Mouse (Mus musculus) heart, embryonic 16.5 days (tissue): ENCODE measurements around the gene Gtf3c2. TPM values are rescaled to one million over a fixed set of nuclear protein-coding genes. Genes with fewer than 3 reads are reported as not detected.
A peak's percentile ranks its signal among the peaks of the same experiment; 100 is the strongest.

Source experiments
- ATAC-seq: fragments of 200-750 bp; cut with Nextera tagmentation; replicated peaks from 2 replicates; pipeline ENCODE4 v1.8.0; 2017; ENCODE audit warnings: moderate number of reproducible peaks; ENCODE audit not compliant: insufficient read depth, low FRiP score; ENCODE audit errors: extremely low read depth
- H3K27ac ChIP-seq: fragments of 300-500 bp; sonication (generic); 2 replicates; pipeline ENCODE4 v1.5.1; 2014; ENCODE audit warnings: mild to moderate bottlenecking, low read length, control low read depth, moderate library complexity
- H3K27me3 ChIP-seq: fragments of 300-500 bp; sonication (generic); 2 replicates; pipeline ENCODE4 v1.6.1; 2014; ENCODE audit warnings: low read length, mixed read lengths; ENCODE audit not compliant: control insufficient read depth, insufficient read depth
- H3K36me3 ChIP-seq: fragments of 300-500 bp; sonication (generic); 2 replicates; pipeline ENCODE4 v1.6.1; 2014; ENCODE audit not compliant: control insufficient read depth, insufficient read depth
- H3K4me1 ChIP-seq: fragments of 300-500 bp; sonication (generic); 2 replicates; pipeline ENCODE4 v1.6.1; 2014; ENCODE audit warnings: low read length, mixed read lengths; ENCODE audit not compliant: control insufficient read depth, insufficient read depth
- H3K4me2 ChIP-seq: fragments of 300-500 bp; sonication (generic); 2 replicates; pipeline ENCODE4 v1.6.1; 2014; ENCODE audit warnings: low read depth, mild to moderate bottlenecking, control low read depth, low read length
- H3K4me3 ChIP-seq: fragments of 300-500 bp; sonication (generic); 2 replicates; pipeline ENCODE4 v1.5.1; 2014; ENCODE audit warnings: mild to moderate bottlenecking, control low read depth, low read length
- H3K9ac ChIP-seq: fragments of 300-500 bp; sonication (generic); 2 replicates; pipeline ENCODE4 v1.6.1; 2014; ENCODE audit warnings: low read length, control low read depth
- H3K9me3 ChIP-seq: fragments of 300-500 bp; sonication (generic); replicated peaks from 2 replicates; pipeline ENCODE4 v1.6.1; 2016; ENCODE audit warnings: low read length; ENCODE audit not compliant: control insufficient read depth
- WGBS: fragments of 180-500 bp; shearing (Covaris S2); extraction: QIAGEN DNeasy Blood & Tissue Kit; methylation state at CpG from one replicate; pipeline ENCODE4 v1.1.7; 2014; 5-methylcytosine and 5-hydroxymethylcytosine counted together
- polyA plus RNA-seq: library from polyadenylated mRNA; unstranded; fragments of >200 nt; fragmentation: Nextera tagmentation; extraction: Ambion mirVana; gene quantifications from 2 replicates; pipeline ENCODE4 v1.2.1, GENCODE M21; 2015

Gtf3c2 gene
- polyA plus RNA-seq, 1 experiment from 2014 or later, result 39.7 TPM

DNA sequence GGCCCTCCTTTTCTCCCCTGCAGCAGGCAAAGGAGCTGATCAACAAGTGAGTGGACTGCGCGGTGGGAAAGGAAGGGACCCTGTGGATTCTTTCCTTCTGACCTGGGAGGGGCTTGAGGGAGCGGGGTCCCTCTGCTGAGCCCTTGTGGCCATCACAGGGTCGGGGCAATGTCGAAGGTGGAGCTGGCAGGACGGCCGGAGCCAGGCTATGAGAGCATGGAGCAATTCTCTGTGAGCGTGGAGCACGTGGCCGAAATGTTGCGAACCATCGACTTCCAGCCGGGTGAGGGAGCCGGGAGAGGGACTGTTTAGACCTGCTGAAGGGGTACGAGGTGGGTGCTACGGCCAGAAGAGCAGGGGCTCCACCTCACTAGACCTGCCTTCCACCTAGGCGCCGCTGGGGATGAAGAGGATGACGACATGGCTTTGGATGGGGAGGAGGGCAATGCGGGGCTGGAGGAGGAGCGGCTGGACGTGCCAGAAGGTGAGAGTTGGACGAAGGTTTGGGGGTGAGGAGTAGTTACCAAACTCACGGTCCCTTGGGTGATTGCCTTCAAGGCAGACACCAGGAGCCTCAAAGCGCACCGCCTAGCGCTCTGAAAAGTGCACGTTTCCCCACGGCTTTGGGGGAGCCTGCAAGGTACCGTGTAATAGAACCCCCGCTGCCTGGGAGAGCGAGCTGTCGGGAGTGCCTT is 43.1 kb downstream of the Gtf3c2 start:
- Histone ChIP-seq H3K9ac (no peak overlapping the region), H3K27me3 (peaks cover 48% of the 10 kb centered on the region), H3K4me1 (peaks cover 17% of the 10 kb centered on the region), H3K36me3 (peaks cover 6% of the 10 kb centered on the region), H3K27ac (no peak overlapping the region), H3K9me3 (no peaks in the 10 kb centered on the region), H3K4me2 (no peak overlapping the region), H3K4me3 (no peak overlapping the region)
- WGBS, result 2% methylated on average over 33 of the region's 33 CpGs
- ATAC-seq, result no peak

DNA sequence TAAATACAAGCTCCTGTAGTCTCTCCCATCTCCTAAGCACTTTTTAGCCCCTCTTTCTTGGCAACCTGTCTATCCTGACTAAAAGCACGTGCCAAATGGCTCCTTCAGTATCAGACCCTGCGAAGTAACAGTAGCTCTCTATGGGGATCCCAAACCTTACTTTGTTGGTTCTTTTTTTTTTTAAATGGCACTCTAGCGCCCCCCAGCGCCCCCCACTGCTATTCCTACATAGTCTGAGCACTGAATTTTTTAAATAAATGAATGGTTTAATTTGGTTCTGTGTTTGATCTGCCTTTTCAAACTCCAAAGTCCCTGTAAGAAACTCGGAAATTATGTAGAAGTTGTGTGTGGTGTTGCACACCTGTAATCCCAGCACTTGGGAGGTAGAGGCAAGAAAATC is 53.9 kb downstream of the Gtf3c2 start:
- ATAC-seq, result no peak
- Histone ChIP-seq H3K9ac (no peak overlapping the region), H3K4me1 (no peaks in the 10 kb centered on the region), H3K4me2 (no peak overlapping the region), H3K36me3 (no peaks in the 10 kb centered on the region), H3K27ac (no peak overlapping the region), H3K4me3 (no peak overlapping the region), H3K9me3 (no peaks in the 10 kb centered on the region), H3K27me3 (no peaks in the 10 kb centered on the region)
- WGBS, result 40% methylated on average over 5 of the region's 5 CpGs

- Histone ChIP-seq H3K4me3 (no peak overlapping the region), H3K4me2 (no peak overlapping the region)
- WGBS, result 46% methylated on average over 2 of the region's 2 CpGs
These were observed 56.5 kb downstream of the Gtf3c2 start for GRCm38 (mm10) chr5:31123481-31123880.

DNA sequence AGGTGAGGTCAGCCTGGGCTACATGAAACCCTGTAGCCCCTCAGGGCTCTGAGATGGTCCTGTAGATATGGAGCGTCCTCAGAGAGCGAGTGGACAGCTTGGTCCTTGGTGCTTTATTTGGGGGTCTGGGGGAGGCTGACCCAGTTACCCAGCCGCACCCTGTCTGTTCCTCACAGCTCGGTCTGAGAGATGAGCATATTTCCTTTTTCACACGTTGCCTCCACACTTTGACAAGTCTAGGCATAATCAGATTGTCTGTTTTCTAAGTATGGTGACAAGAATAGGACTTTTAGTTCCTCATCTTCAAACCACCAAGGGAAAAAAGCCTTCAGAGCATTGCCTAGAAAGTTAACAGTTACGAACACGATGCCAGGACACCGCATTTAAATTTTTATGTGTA is 58.8 kb downstream of the Gtf3c2 start:
- Histone ChIP-seq H3K27me3 (no peaks in the 10 kb centered on the region), H3K27ac (no peak overlapping the region), H3K4me1 (peaks cover 2% of the 10 kb centered on the region; the same call in 1 of the 2 replicates), H3K36me3 (no peaks in the 10 kb centered on the region), H3K9me3 (no peaks in the 10 kb centered on the region), H3K4me3 (no peak overlapping the region), H3K9ac (no peak overlapping the region), H3K4me2 (no peak overlapping the region)
- ATAC-seq, result no peak
- 68% methylated on average over 8 of the region's 8 CpGs for WGBS

More at GRCm38 (mm10) chr5:31123481-31123880, 56.5 kb downstream of the Gtf3c2 start:
- Histone ChIP-seq H3K36me3 (no peaks in the 10 kb centered on the region), H3K9ac (no peak overlapping the region), H3K4me1 (no peaks in the 10 kb centered on the region), H3K27me3 (no peaks in the 10 kb centered on the region), H3K9me3 (no peaks in the 10 kb centered on the region), H3K27ac (no peak overlapping the region)
- ATAC-seq, result no peak

DNA sequence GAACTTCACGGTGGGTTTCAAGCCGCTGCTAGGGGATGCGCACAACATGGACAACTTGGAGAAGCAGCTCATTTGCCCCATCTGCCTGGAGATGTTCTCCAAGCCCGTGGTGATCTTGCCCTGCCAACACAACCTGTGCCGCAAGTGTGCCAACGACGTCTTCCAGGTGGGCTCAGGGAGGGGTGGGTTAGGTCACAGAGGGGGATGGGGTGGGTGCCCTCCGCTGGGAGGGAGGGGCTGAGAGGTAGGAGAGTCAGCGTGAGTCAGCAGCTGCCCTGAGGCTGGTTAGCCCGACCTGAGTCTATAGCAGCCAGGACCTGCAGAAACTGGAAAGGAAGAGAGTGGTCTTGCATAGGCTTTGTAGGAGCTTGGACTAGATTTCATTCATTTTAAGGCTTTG is 63.0 kb downstream of the Gtf3c2 start:
- H3K27ac ChIP-seq, result peak overlapping the region; percentile 48
- no peak for ATAC-seq
- H3K4me1 ChIP-seq, result peaks cover 2% of the 10 kb centered on the region; the same call in 1 of the 2 replicates
- peaks cover 3% of the 10 kb centered on the region; the same call in 1 of the 2 replicates for H3K9me3 ChIP-seq
- H3K27me3 ChIP-seq, result no peaks in the 10 kb centered on the region
- H3K4me2 ChIP-seq, result peak overlapping the region; percentile 55
- peak overlapping the region; percentile 30 for H3K4me3 ChIP-seq
- H3K36me3 ChIP-seq, result no peaks in the 10 kb centered on the region
- WGBS, result 18% methylated on average over 10 of the region's 10 CpGs
- H3K9ac ChIP-seq, result peak overlapping the region; percentile 18; the same call in 1 of the 2 replicates

DNA sequence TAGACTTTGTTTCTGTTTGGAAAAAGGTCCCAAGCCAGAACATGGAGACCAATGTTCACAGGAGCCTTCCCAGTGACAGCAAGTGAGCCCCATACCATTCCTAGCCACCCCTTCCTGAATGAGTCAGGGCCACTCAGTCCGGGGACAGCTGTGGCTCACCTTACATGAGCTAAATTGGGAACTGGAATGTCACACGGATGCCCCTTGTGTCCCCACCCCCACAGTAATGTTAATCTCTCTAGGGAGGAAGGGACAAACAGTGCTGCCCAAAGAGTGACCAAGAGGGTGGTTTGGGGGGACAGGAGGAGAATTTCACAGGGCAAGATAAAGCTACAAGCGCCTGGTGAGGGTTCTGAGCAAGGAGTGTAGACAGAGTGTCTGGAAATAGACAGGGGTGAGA is 63.6 kb downstream of the Gtf3c2 start, which contains the start of gene Trim54:
Gene Trim54, plus strand, starts transcription at position 359 of the 400 bp plus-strand sequence.
- Histone ChIP-seq H3K4me2 (peak within 1 kb of the TSS; percentile 55), H3K9ac (peak within 1 kb of the TSS; percentile 18; the same call in 1 of the 2 replicates), H3K27me3 (no peaks in the 10 kb centered on the region), H3K36me3 (no peaks in the 10 kb centered on the region), H3K4me1 (peaks cover 2% of the 10 kb centered on the region; the same call in 1 of the 2 replicates), H3K4me3 (peak within 1 kb of the TSS; percentile 30), H3K9me3 (peaks cover 3% of the 10 kb centered on the region; the same call in 1 of the 2 replicates), H3K27ac (peak within 1 kb of the TSS; percentile 48)
- 16% methylated on average over 3 of the region's 3 CpGs for WGBS
- peak; percentile 80 for ATAC-seq

GRCm38 (mm10) chr5:31110781-31111180 is 69.2 kb downstream of the Gtf3c2 start:
- H3K27ac ChIP-seq, result no peak overlapping the region
- H3K4me2 ChIP-seq, result no peak overlapping the region
- H3K9me3 ChIP-seq, result peaks cover 3% of the 10 kb centered on the region; the same call in 1 of the 2 replicates
- H3K4me1 ChIP-seq, result no peaks in the 10 kb centered on the region
- WGBS, result 21% methylated on average over 7 of the region's 7 CpGs
- H3K36me3 ChIP-seq, result no peaks in the 10 kb centered on the region
- H3K27me3 ChIP-seq, result no peaks in the 10 kb centered on the region
- H3K9ac ChIP-seq, result no peak overlapping the region
- ATAC-seq, result no peak
- H3K4me3 ChIP-seq, result no peak overlapping the region

GRCm38 (mm10) chr5:31108000-31108490 is 71.9 kb downstream of the Gtf3c2 start, which contains the start of gene Slc30a3:
TSS of gene Slc30a3 (minus strand) at chr5:31108237.
- Histone ChIP-seq H3K9ac (no peak within 1 kb of the TSS), H3K4me1 (no peaks in the 10 kb centered on the region), H3K9me3 (no peaks in the 10 kb centered on the region), H3K36me3 (no peaks in the 10 kb centered on the region), H3K27me3 (0 out of 2 replicates have a peak, but pooled peaks cover 2% of the 10 kb centered on the region), H3K4me2 (no peak within 1 kb of the TSS), H3K4me3 (no peak within 1 kb of the TSS), H3K27ac (no peak within 1 kb of the TSS)
- WGBS, result 86% methylated on average over 18 of the region's 18 CpGs
- ATAC-seq, result no peak
